Mouse (Mus musculus) urinary bladder, postnatal 0 days (tissue): Measurements from ENCODE around the gene Mapk1. TPM values are rescaled to one million over a fixed set of nuclear protein-coding genes. Genes with fewer than 3 reads are reported as not detected.

Source experiments
- polyA plus RNA-seq: library from polyadenylated mRNA; unstranded; fragments of >200 nt; fragmentation: Nextera tagmentation; extraction: Ambion mirVana; gene quantifications from 2 replicates; pipeline ENCODE4 v1.2.1, GENCODE M21; 2015

Gene Mapk1
- polyA plus RNA-seq: 128 and 140 TPM in 2 replicates

DNA sequence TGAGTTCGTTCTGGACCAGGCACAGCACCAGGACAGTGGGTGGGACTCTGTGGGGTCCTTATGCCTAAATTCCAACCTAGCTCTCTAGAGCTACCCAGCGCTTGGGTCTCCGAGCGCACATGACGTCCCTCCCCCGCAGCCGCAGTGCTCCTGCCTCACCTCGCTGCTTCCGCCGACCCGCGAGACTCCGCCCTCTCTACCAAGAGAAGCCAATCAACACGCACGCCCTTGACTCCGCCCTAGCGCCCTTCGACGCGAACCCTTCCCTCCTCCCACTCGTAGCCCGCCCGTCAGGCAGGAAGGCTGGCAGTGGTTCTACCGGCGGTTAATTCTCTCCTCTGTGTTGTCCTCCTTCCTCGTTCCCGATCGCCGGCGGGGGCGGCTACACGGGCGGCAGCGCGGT, at the start of gene Mapk1:
TSS of gene Mapk1 (plus strand) at position 252 of the 403 bp plus-strand sequence.

DNA sequence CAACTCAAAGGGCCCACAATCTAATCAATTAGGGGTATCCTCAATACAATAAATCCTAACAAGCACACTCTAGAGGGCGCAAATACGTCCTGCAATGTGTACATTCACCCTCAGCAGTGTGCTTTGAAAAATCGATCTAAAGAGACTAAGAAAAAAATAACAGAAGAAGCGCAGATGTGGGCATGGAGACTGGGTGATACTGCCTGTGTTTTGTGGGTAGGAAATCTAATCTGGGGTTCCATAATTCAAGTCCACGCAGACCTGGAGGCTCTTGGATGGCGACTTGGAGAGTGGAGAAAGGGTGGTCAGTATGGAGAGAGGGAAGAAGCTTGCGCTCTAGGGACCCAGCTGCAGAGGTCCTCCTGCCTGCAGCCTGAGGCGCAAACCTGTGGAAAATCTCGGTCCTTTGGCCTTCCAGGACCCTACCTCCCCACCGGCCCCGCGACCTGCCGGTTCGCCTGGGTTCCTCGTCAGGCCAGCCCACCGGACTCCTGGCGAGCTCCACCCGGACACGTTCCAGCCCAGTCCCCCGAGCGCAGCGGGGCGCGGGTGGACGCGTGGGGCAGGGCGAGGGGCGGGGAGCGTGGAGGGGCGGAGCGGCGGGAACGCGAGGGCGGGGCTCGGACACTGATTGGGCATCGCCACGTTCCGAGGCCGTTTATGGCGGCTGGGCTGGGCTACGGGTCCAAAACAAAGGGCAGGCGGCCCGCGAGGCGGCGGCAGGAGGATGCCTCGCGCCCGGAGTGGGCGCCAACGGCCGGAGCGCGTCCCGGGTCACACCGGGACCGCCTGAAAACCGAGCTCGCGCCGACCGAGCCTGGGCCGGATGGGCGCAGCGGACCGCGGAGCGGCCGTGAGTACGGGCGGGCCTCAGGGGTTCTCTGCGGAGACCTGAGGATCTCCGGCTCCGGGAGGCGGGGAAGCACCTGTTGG, 86.6 kb downstream of the Mapk1 start, which contains the start of gene Ypel1:
TSS of gene Ypel1 (plus strand) at position 186 of the 933 bp plus-strand sequence.

Other genes with a start within 250 kb of the Mapk1 start
- gene Spag6l, start 153.9 kb upstream of the Mapk1 start, polyA plus RNA-seq: not detected in 2 replicates
- not detected in 2 replicates for gene Igll1, start 119.4 kb upstream of the Mapk1 start, polyA plus RNA-seq
- 35.3 and 37.2 TPM in 2 replicates for gene Top3b, start 112.6 kb upstream of the Mapk1 start, polyA plus RNA-seq
- 0.79 and 1.4 TPM in 2 replicates for gene Vpreb1, start 112.5 kb upstream of the Mapk1 start, polyA plus RNA-seq
- gene Ppm1f, start 86.9 kb upstream of the Mapk1 start, polyA plus RNA-seq: 8.2 and 8.5 TPM in 2 replicates
- gene Ypel1, start 86.3 kb downstream of the Mapk1 start, polyA plus RNA-seq: 3.8 and 4.5 TPM in 2 replicates
- 63.4 and 70.7 TPM in 2 replicates for gene Ppil2, start 127.9 kb downstream of the Mapk1 start, polyA plus RNA-seq
- gene 2610318N02Rik, start 141.8 kb downstream of the Mapk1 start, polyA plus RNA-seq: 2.3 and 3.2 TPM in 2 replicates
- gene Sdf2l1, start 149.0 kb downstream of the Mapk1 start, polyA plus RNA-seq: 28.0 and 31.3 TPM in 2 replicates
- 10.6 and 11.7 TPM in 2 replicates for gene Ydjc, start 161.2 kb downstream of the Mapk1 start, polyA plus RNA-seq
- gene Ccdc116, start 163.8 kb downstream of the Mapk1 start, polyA plus RNA-seq: 0.47 and 0.94 TPM in 2 replicates
- gene Ube2l3, start 219.3 kb downstream of the Mapk1 start, polyA plus RNA-seq: 272 and 295 TPM in 2 replicates
- 0.23 and 0.33 TPM in 2 replicates for gene Rimbp3, start 225.2 kb downstream of the Mapk1 start, polyA plus RNA-seq